ENCODE assay signal across 8 mouse cellular contexts in genomic region chr13:51847979-51848480, GRCm38 (mm10). TPM values are rescaled to one million over a fixed set of nuclear protein-coding genes. Genes with fewer than 3 reads are reported as not detected.
DNase-seq lines count a peak whose midpoint lies in the region; ATAC-seq and TF ChIP-seq lines count a peak whose summit lies in the region.

No protein-coding gene starts in this region.

- H3K79me3 ChIP-seq in C2C12 (ENCODE audit: low read depth) = peaks cover 20% of the 10 kb centered on the region

- peak overlapping the region; percentile 99 for H3K4me3 ChIP-seq in C2C12 (ENCODE audit: insufficient read depth, poor library complexity, severe bottlenecking)
- peak overlapping the region; percentile 75 for H3K4me3 ChIP-seq in heart, embryonic 13.5 days
- peak overlapping the region; percentile 88 for H3K4me3 ChIP-seq in liver, embryonic 13.5 days (replicated peaks)
- H3K4me3 ChIP-seq in stomach, embryonic 15.5 days (replicated peaks) = peak overlapping the region; percentile 66

- TF ChIP-seq POLR2A in brain, embryonic 14.5 days (IDR thresholded peaks at IDR 0.05; ENCODE audit: borderline replicate concordance, extremely low read depth, insufficient read depth, insufficient read length, poor library complexity, severe bottlenecking) = no peak

- peak; percentile 45 for TF ChIP-seq CTCF in C2C12 (IDR thresholded peaks at IDR 0.05; ENCODE audit: control insufficient read depth, insufficient read depth, insufficient read length)
- peak; percentile 42; the same call in 1 of the 2 replicates for TF ChIP-seq CTCF in brain, embryonic 14.5 days (IDR thresholded peaks at IDR 0.05; ENCODE audit: borderline replicate concordance, extremely low read depth, insufficient read depth, insufficient read length)

- peak; percentile 67 for ATAC-seq in erythroid progenitor cell, adult 5-6 weeks (replicated peaks; ENCODE audit: low FRiP score, poor library complexity, severe bottlenecking)
- ATAC-seq in heart, embryonic 13.5 days (ENCODE audit: extremely low read depth, insufficient number of reproducible peaks, low FRiP score, low TSS enrichment) = peak; percentile 22
- ATAC-seq in liver, embryonic 13.5 days (ENCODE audit: low read depth) = peak; percentile 53
- peak; percentile 21; the same call in 1 of the 2 replicates for ATAC-seq in stomach, embryonic 15.5 days (ENCODE audit: insufficient read depth, low FRiP score, low read depth)

- H3K27ac ChIP-seq in heart, embryonic 13.5 days (replicated peaks) = peak overlapping the region; percentile 97
- H3K27ac ChIP-seq in liver, embryonic 13.5 days = peak overlapping the region; percentile 98
- peak overlapping the region; percentile 89 for H3K27ac ChIP-seq in stomach, embryonic 15.5 days

- under 1% methylated on average over 31 of the region's 31 CpGs for WGBS in heart, embryonic 13.5 days
- under 1% methylated on average over 31 of the region's 31 CpGs for WGBS in liver, embryonic 13.5 days (ENCODE audit: insufficient replicate concordance)
- 1% methylated on average over 31 of the region's 31 CpGs for WGBS in stomach, embryonic 15.5 days

- peak; percentile 87 for DNase-seq in brain, embryonic 14.5 days (ENCODE audit: low read depth)
- DNase-seq in kidney, postnatal 14 days = peak; percentile 84
- DNase-seq in liver, embryonic 13.5 days = peak; percentile 76
- DNase-seq in neural tube, embryonic 10.5 days (ENCODE audit: extremely low spot score, low spot score) = peak; percentile 79

- peaks cover 15% of the 10 kb centered on the region for H3K36me3 ChIP-seq in C2C12 (ENCODE audit: control insufficient read depth, insufficient read depth)
- 0 out of 2 replicates have a peak, but pooled peaks cover 2% of the 10 kb centered on the region for H3K36me3 ChIP-seq in heart, embryonic 13.5 days
- no peaks in the 10 kb centered on the region for H3K36me3 ChIP-seq in liver, embryonic 13.5 days
- H3K36me3 ChIP-seq in stomach, embryonic 15.5 days = no peaks in the 10 kb centered on the region

- no peaks in the 10 kb centered on the region for H3K9me3 ChIP-seq in heart, embryonic 13.5 days
- H3K9me3 ChIP-seq in liver, embryonic 13.5 days (replicated peaks) = no peaks in the 10 kb centered on the region
- H3K9me3 ChIP-seq in stomach, embryonic 15.5 days = no peaks in the 10 kb centered on the region

- H3ac ChIP-seq in C2C12 (ENCODE audit: control insufficient read depth, insufficient read length, low read depth) = peak overlapping the region; percentile 92

- H3K79me2 ChIP-seq in C2C12 (ENCODE audit: control insufficient read depth, insufficient read depth) = peaks cover 31% of the 10 kb centered on the region

- H3K9ac ChIP-seq in heart, embryonic 13.5 days = peak overlapping the region; percentile 98
- peak overlapping the region; percentile 90 for H3K9ac ChIP-seq in liver, embryonic 13.5 days
- H3K9ac ChIP-seq in stomach, embryonic 15.5 days = peak overlapping the region; percentile 55

- H3K4me1 ChIP-seq in heart, embryonic 13.5 days = peaks cover 54% of the 10 kb centered on the region
- H3K4me1 ChIP-seq in liver, embryonic 13.5 days (replicated peaks) = peaks cover 88% of the 10 kb centered on the region
- H3K4me1 ChIP-seq in stomach, embryonic 15.5 days = peaks cover 32% of the 10 kb centered on the region

- peak overlapping the region; percentile 93 for H3K4me2 ChIP-seq in heart, embryonic 13.5 days
- peak overlapping the region; percentile 100 for H3K4me2 ChIP-seq in liver, embryonic 13.5 days
- H3K4me2 ChIP-seq in stomach, embryonic 15.5 days = peak overlapping the region; percentile 99

- H3K27me3 ChIP-seq in C2C12 (ENCODE audit: control insufficient read depth, insufficient read depth, insufficient read length) = no peaks in the 10 kb centered on the region
- H3K27me3 ChIP-seq in heart, embryonic 13.5 days (replicated peaks) = peaks cover 6% of the 10 kb centered on the region; the same call in 1 of the 2 replicates
- peaks cover 9% of the 10 kb centered on the region; the same call in 1 of the 2 replicates for H3K27me3 ChIP-seq in liver, embryonic 13.5 days
- no peaks in the 10 kb centered on the region for H3K27me3 ChIP-seq in stomach, embryonic 15.5 days (replicated peaks)

TF ChIP-seq in C2C12, 6 proteins besides CTCF, POLR2A, EP300 and RAD21:
- TF ChIP-seq FOSL1 (IDR thresholded peaks at IDR 0.05; ENCODE audit: insufficient read depth, low read length, poor library complexity, severe bottlenecking) = no peak

RNA-seq across cellular contexts. Expression of gene Gadd45g, which starts 1.6 kb away (rescaled TPM):
- 180 TPM for polyA plus RNA-seq in C2C12 (2012; fragmentation: generic; extraction: Trizol)
- 78.9 and 148 TPM in 2 replicates for polyA plus RNA-seq in brain, embryonic 14.5 days (2012; rRNA removed)
- total RNA-seq in erythroid progenitor cell, adult 5-6 weeks (2015; ENCODE audit: low replicate concordance) = 4.3 TPM in 1 of 2 replicates, not detected in the other
- 9.4 TPM in 1 of 2 replicates, not detected in the other for total RNA-seq in erythroid progenitor cell, adult 5-6 weeks (2017; ENCODE audit: low replicate concordance)
- polyA plus RNA-seq in heart, embryonic 13.5 days (2015; fragmentation: Nextera tagmentation; extraction: Ambion mirVana) = 51.2 and 51.8 TPM in 2 replicates
- polyA plus RNA-seq in liver, embryonic 13.5 days (2015; fragmentation: Nextera tagmentation; extraction: Ambion mirVana) = 19.5 and 20.8 TPM in 2 replicates
- 36.2 and 39.0 TPM in 2 replicates for polyA plus RNA-seq in stomach, embryonic 15.5 days (2015; fragmentation: Nextera tagmentation; extraction: Ambion mirVana)

RNA-seq across cellular contexts. Expression of gene Sema4d, which starts 54.5 kb away (rescaled TPM):
- polyA plus RNA-seq in C2C12 (2012; fragmentation: generic; extraction: Trizol) = 0.20 TPM
- polyA plus RNA-seq in brain, embryonic 14.5 days (2012; rRNA removed) = 20.4 and 25.6 TPM in 2 replicates
- total RNA-seq in erythroid progenitor cell, adult 5-6 weeks (2015; ENCODE audit: low replicate concordance) = 9.6 and 14.1 TPM in 2 replicates
- 6.3 and 10.2 TPM in 2 replicates for total RNA-seq in erythroid progenitor cell, adult 5-6 weeks (2017; ENCODE audit: low replicate concordance)
- 13.0 and 13.9 TPM in 2 replicates for polyA plus RNA-seq in heart, embryonic 13.5 days (2015; fragmentation: Nextera tagmentation; extraction: Ambion mirVana)
- 6.0 and 7.6 TPM in 2 replicates for polyA plus RNA-seq in liver, embryonic 13.5 days (2015; fragmentation: Nextera tagmentation; extraction: Ambion mirVana)
- 8.4 and 10.2 TPM in 2 replicates for polyA plus RNA-seq in stomach, embryonic 15.5 days (2015; fragmentation: Nextera tagmentation; extraction: Ambion mirVana)

Comparison
In these comparisons a context has a peak if more than half of its experiments do, and no peak if none do; other contexts are left out.
1. Peak in every context shown above with its lines: DNase-seq, ATAC-seq, H3K4me3 ChIP-seq and H3K27ac ChIP-seq.